In the genomic region with DNA sequence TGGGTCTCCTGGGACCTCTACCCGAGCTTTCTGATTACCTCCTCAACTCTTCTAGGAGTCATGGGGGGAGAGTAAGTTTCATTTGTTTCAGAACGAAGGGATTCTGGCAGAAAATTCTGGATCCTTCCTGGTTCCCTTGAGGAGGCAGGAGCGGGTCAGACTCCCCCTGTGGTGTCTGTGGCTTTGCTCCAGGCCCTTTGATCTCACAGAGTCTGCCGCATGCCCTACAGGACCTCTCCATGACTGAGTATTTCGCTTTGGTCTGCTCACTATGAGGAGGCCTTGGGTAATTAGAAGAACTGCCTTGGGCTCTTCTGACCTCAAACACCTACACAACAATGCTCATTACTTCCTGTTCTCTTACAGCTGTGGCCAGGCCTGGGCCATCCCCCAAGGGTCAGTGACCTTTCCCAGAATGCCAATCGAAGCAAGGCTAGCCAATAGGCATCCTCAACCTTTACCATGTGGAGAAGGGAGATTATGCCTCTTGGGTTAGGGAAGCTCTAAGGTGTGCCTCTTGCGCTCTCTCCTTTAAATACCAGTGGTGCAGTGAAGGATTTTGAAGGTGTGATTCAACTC, we compare ENCODE assay signal across 23 mouse cellular contexts.
"Had no signal": no experiment of that assay in that cellular context is flagged by ENCODE, and none has a peak within 500 bp of the region (broad histone marks: within the 10 kb centered on the region; RNA-seq: fewer than 3 reads in every experiment).

No protein-coding gene starts in this region.

- H3K4me2 ChIP-seq: kidney, embryonic 15.5 days; limb, embryonic 12.5 days; limb, embryonic 15.5 days; liver, embryonic 11.5 days; lung, embryonic 14.5 days; neural tube, embryonic 12.5 days; neural tube, embryonic 15.5 days had no signal

- H3K4me1 ChIP-seq: kidney, embryonic 15.5 days; limb, embryonic 15.5 days; megakaryocyte, embryonic 14.5 days; neural tube, embryonic 12.5 days; neural tube, embryonic 15.5 days had no signal

- DNase-seq: kidney, adult 8-10 months; kidney, postnatal 10 days; kidney, postnatal 36 days; left cerebral cortex, postnatal 4 days; liver, postnatal 0 days; lung, embryonic 14.5 days; right cerebral cortex, adult 18-20 months; right cerebral cortex, postnatal 14 days; right cerebral cortex, postnatal 4 days; thymus, adult 2 months; thymus, postnatal 14 days; thymus, postnatal 4 days had no signal

- H3K27ac ChIP-seq: kidney, embryonic 15.5 days; limb, embryonic 12.5 days; limb, embryonic 15.5 days; liver, embryonic 14.5 days; macrophage; neural tube, embryonic 12.5 days; neural tube, embryonic 15.5 days; stomach, postnatal 0 days had no signal

- ATAC-seq: liver, postnatal 0 days; lung, postnatal 0 days had no signal

- H3K9ac ChIP-seq: kidney, embryonic 15.5 days; limb, embryonic 12.5 days; limb, embryonic 15.5 days; liver, embryonic 14.5 days; liver, postnatal 0 days; lung, embryonic 14.5 days; neural tube, embryonic 12.5 days; neural tube, embryonic 15.5 days had no signal

- H3K4me3 ChIP-seq: kidney, embryonic 15.5 days; limb, embryonic 12.5 days; limb, embryonic 15.5 days; megakaryocyte, embryonic 14.5 days; neural tube, embryonic 12.5 days; neural tube, embryonic 15.5 days had no signal

- H3K9me3 ChIP-seq: kidney, embryonic 15.5 days; limb, embryonic 12.5 days; limb, embryonic 15.5 days; neural tube, embryonic 12.5 days; neural tube, embryonic 15.5 days had no signal

- H3K27me3 ChIP-seq: kidney, embryonic 15.5 days; limb, embryonic 12.5 days; limb, embryonic 15.5 days; neural tube, embryonic 12.5 days; neural tube, embryonic 15.5 days had no signal

- H3K36me3 ChIP-seq: kidney, embryonic 15.5 days; limb, embryonic 12.5 days; limb, embryonic 15.5 days; neural tube, embryonic 12.5 days; neural tube, embryonic 15.5 days had no signal
